Mouse (Mus musculus) intestine, postnatal 0 days (tissue): Measurements from ENCODE around the gene Tmem240. TPM values are rescaled to one million over a fixed set of nuclear protein-coding genes. Genes with fewer than 3 reads are reported as not detected.

ENCODE experiments used
- ATAC-seq: fragments of 200-750 bp; cut with Nextera tagmentation; 2 replicates; pipeline ENCODE4 v1.8.0; 2017; ENCODE audit warnings: mild to moderate bottlenecking, moderate TSS enrichment, moderate library complexity
- H3K27ac ChIP-seq: fragments of 300-500 bp; sonication (generic); 2 replicates; pipeline ENCODE4 v1.5.1; 2014; ENCODE audit warnings: mild to moderate bottlenecking, low read depth, low read length, moderate library complexity
- H3K27me3 ChIP-seq: fragments of 300-500 bp; sonication (generic); replicated peaks from 2 replicates; pipeline ENCODE4 v1.6.1; 2014; ENCODE audit warnings: low read length, mixed read lengths; ENCODE audit not compliant: control insufficient read depth, insufficient read depth
- H3K36me3 ChIP-seq: fragments of 300-500 bp; sonication (generic); 2 replicates; pipeline ENCODE4 v1.6.1; 2014; ENCODE audit warnings: mild to moderate bottlenecking, moderate library complexity; ENCODE audit not compliant: control insufficient read depth, insufficient read depth
- H3K4me1 ChIP-seq: fragments of 300-500 bp; sonication (generic); replicated peaks from 2 replicates; pipeline ENCODE4 v1.6.1; 2014; ENCODE audit warnings: antibody characterized with exemption, low read length, mixed read lengths; ENCODE audit not compliant: control insufficient read depth, insufficient read depth
- H3K4me2 ChIP-seq: fragments of 300-500 bp; sonication (generic); replicated peaks from 2 replicates; pipeline ENCODE4 v1.6.1; 2014; ENCODE audit warnings: low read depth, mild to moderate bottlenecking, moderate library complexity
- H3K4me3 ChIP-seq: fragments of 300-500 bp; sonication (generic); 2 replicates; pipeline ENCODE4 v1.5.1; 2014; ENCODE audit warnings: low read depth, low read length
- H3K9ac ChIP-seq: fragments of 300-500 bp; sonication (generic); 2 replicates; pipeline ENCODE4 v1.6.1; 2014; ENCODE audit warnings: mild to moderate bottlenecking, low read depth, low read length
- H3K9me3 ChIP-seq: fragments of 300-500 bp; sonication (generic); 2 replicates; pipeline ENCODE4 v1.6.1; 2016; ENCODE audit warnings: mixed run types; ENCODE audit not compliant: control insufficient read depth
- CTCF ChIP-seq: sonication (generic); IDR thresholded peaks from 2 replicates; pipeline ENCODE4 v1.5.1; 2016; ENCODE audit warnings: low read depth, mild to moderate bottlenecking, control low read depth, antibody characterized with exemption, moderate library complexity
- WGBS: fragments of 180-500 bp; shearing (Covaris S2); extraction: QIAGEN DNeasy Blood & Tissue Kit; methylation state at CpG from one replicate; pipeline ENCODE4 v1.1.7; 2014; 5-methylcytosine and 5-hydroxymethylcytosine counted together
- polyA plus RNA-seq: library from polyadenylated mRNA; unstranded; fragments of >200 nt; fragmentation: Nextera tagmentation; extraction: Ambion mirVana; gene quantifications from 2 replicates; pipeline ENCODE4 v1.2.1, GENCODE M21; 2015

Tmem240 gene
- polyA plus RNA-seq, 1 experiment from 2014 or later: 0.13 TPM

GRCm38 (mm10) chr4:155733267-155733666, 1.3 kb upstream of the Tmem240 start:
- H3K4me1 ChIP-seq: no peaks in the 10 kb centered on the region
- no peaks in the 10 kb centered on the region for H3K9me3 ChIP-seq

GRCm38 (mm10) chr4:155734951-155735702, 527 bp downstream of the Tmem240 start:
- H3K4me2 ChIP-seq: peak overlapping the region; percentile 96
- H3K27me3 ChIP-seq: no peaks in the 10 kb centered on the region
- no peaks in the 10 kb centered on the region for H3K4me1 ChIP-seq
- ATAC-seq: peak; percentile 64
- no peaks in the 10 kb centered on the region for H3K9me3 ChIP-seq
- TF ChIP-seq CTCF: no peak
- peak overlapping the region; percentile 66 for H3K27ac ChIP-seq
- H3K4me3 ChIP-seq: peak overlapping the region; percentile 76
- peaks cover 13% of the 10 kb centered on the region; the same call in 1 of the 2 replicates for H3K36me3 ChIP-seq
- H3K9ac ChIP-seq: peak overlapping the region; percentile 71
- WGBS: 1% methylated on average over 56 of the region's 79 CpGs

More at GRCm38 (mm10) chr4:155733267-155733666, 1.3 kb upstream of the Tmem240 start:
- peaks cover 5% of the 10 kb centered on the region; the same call in 1 of the 2 replicates for H3K36me3 ChIP-seq
- H3K4me2 ChIP-seq: no peak overlapping the region
- WGBS: 87% methylated on average over 10 of the region's 10 CpGs
- TF ChIP-seq CTCF: no peak
- no peaks in the 10 kb centered on the region for H3K27me3 ChIP-seq
- ATAC-seq: no peak
- H3K4me3 ChIP-seq: no peak overlapping the region
- H3K9ac ChIP-seq: no peak overlapping the region
- H3K27ac ChIP-seq: no peak overlapping the region

- no peaks in the 10 kb centered on the region for H3K27me3 ChIP-seq
- TF ChIP-seq CTCF: no peak
- H3K4me2 ChIP-seq: peak overlapping the region; percentile 96
- peak overlapping the region; percentile 76 for H3K4me3 ChIP-seq
- H3K27ac ChIP-seq: no peak overlapping the region
- ATAC-seq: no peak
- no peaks in the 10 kb centered on the region for H3K4me1 ChIP-seq
- H3K36me3 ChIP-seq: peaks cover 19% of the 10 kb centered on the region
- WGBS: 63% methylated on average over 5 of the region's 5 CpGs
- H3K9me3 ChIP-seq: no peaks in the 10 kb centered on the region
- H3K9ac ChIP-seq: 0 out of 2 replicates have a peak overlapping the region, but pooled peaks have one; percentile 71
Measured at GRCm38 (mm10) chr4:155735788-155736187, 1.2 kb downstream of the Tmem240 start.

GRCm38 (mm10) chr4:155736421-155736820, 1.8 kb downstream of the Tmem240 start:
- Histone ChIP-seq H3K4me1 (no peaks in the 10 kb centered on the region), H3K36me3 (peaks cover 25% of the 10 kb centered on the region), H3K4me2 (no peak overlapping the region), H3K9ac (no peak overlapping the region), H3K4me3 (no peak overlapping the region), H3K9me3 (no peaks in the 10 kb centered on the region), H3K27me3 (no peaks in the 10 kb centered on the region), H3K27ac (no peak overlapping the region)
- no peak for ATAC-seq
- no peak for TF ChIP-seq CTCF
- WGBS: 96% methylated on average over 5 of the region's 5 CpGs

- H3K9me3 ChIP-seq: no peaks in the 10 kb centered on the region
- H3K9ac ChIP-seq: no peak overlapping the region
- WGBS: 54% methylated on average over 8 of the region's 8 CpGs
- no peak overlapping the region for H3K27ac ChIP-seq
- no peak for TF ChIP-seq CTCF
- H3K4me1 ChIP-seq: no peaks in the 10 kb centered on the region
- H3K36me3 ChIP-seq: peaks cover 31% of the 10 kb centered on the region
- no peak overlapping the region for H3K4me2 ChIP-seq
- H3K4me3 ChIP-seq: no peak overlapping the region
- ATAC-seq: no peak
- H3K27me3 ChIP-seq: no peaks in the 10 kb centered on the region
Measured at GRCm38 (mm10) chr4:155738262-155738661, 3.7 kb downstream of the Tmem240 start.

GRCm38 (mm10) chr4:155739152-155739551, 4.6 kb downstream of the Tmem240 start:
- H3K9me3 ChIP-seq: no peaks in the 10 kb centered on the region
- H3K27me3 ChIP-seq: no peaks in the 10 kb centered on the region

More at GRCm38 (mm10) chr4:155739152-155739551, 4.6 kb downstream of the Tmem240 start:
- no peak for ATAC-seq
- H3K4me3 ChIP-seq: no peak overlapping the region
- no peak overlapping the region for H3K27ac ChIP-seq
- H3K36me3 ChIP-seq: peaks cover 40% of the 10 kb centered on the region
- H3K4me1 ChIP-seq: no peaks in the 10 kb centered on the region
- WGBS: 75% methylated on average over 6 of the region's 6 CpGs
- TF ChIP-seq CTCF: no peak
- H3K4me2 ChIP-seq: no peak overlapping the region
- no peak overlapping the region for H3K9ac ChIP-seq
